Mouse (Mus musculus) lung, postnatal 0 days (tissue): Measurements from ENCODE around the gene Marveld1. TPM values are rescaled to one million over a fixed set of nuclear protein-coding genes. Genes with fewer than 3 reads are reported as not detected.

ENCODE experiments used
- ATAC-seq: fragments of 200-750 bp; cut with Nextera tagmentation; 2 replicates; pipeline ENCODE4 v1.8.0; 2017; ENCODE audit warnings: moderate library complexity
- DNase-seq: peaks from one replicate; pipeline ENCODE4 v3.0.0-alpha.2; 2016; ENCODE audit warnings: low spot score
- H3K27ac ChIP-seq: fragments of 300-500 bp; sonication (generic); 2 replicates; pipeline ENCODE4 v1.5.1; 2014; ENCODE audit warnings: antibody characterized with exemption, mild to moderate bottlenecking, low read length, mixed read lengths
- H3K27me3 ChIP-seq: fragments of 300-500 bp; sonication (generic); replicated peaks from 2 replicates; pipeline ENCODE4 v1.6.1; 2014; ENCODE audit warnings: low read length, mixed read lengths; ENCODE audit not compliant: insufficient read depth
- H3K36me3 ChIP-seq: fragments of 300-500 bp; sonication (generic); 2 replicates; pipeline ENCODE4 v1.6.1; 2014; ENCODE audit warnings: low read length, mixed read lengths; ENCODE audit not compliant: insufficient read depth
- H3K4me1 ChIP-seq: fragments of 300-500 bp; sonication (generic); 2 replicates; pipeline ENCODE4 v1.6.1; 2014; ENCODE audit warnings: antibody characterized with exemption, low read depth, low read length, mixed read lengths; ENCODE audit not compliant: insufficient read depth
- H3K4me2 ChIP-seq: fragments of 300-500 bp; sonication (generic); replicated peaks from 2 replicates; pipeline ENCODE4 v1.6.1; 2014; ENCODE audit warnings: low read depth, mild to moderate bottlenecking, low read length, moderate library complexity, mixed read lengths
- H3K4me3 ChIP-seq: fragments of 300-500 bp; sonication (generic); 2 replicates; pipeline ENCODE4 v1.5.1; 2014; ENCODE audit warnings: low read depth, low read length
- H3K9ac ChIP-seq: fragments of 300-500 bp; sonication (generic); replicated peaks from 2 replicates; pipeline ENCODE4 v1.6.1; 2014; ENCODE audit warnings: low read depth, mild to moderate bottlenecking
- H3K9me3 ChIP-seq: fragments of 300-500 bp; sonication (generic); 2 replicates; pipeline ENCODE4 v1.6.1; 2016; ENCODE audit warnings: low read length, mixed read lengths
- CTCF ChIP-seq: IDR thresholded peaks from 2 replicates; pipeline ENCODE4 v1.5.1; 2016; ENCODE audit warnings: antibody characterized with exemption, mild to moderate bottlenecking
- EP300 ChIP-seq: IDR thresholded peaks from 2 replicates; pipeline ENCODE4 v1.6.1; 2016; ENCODE audit warnings: antibody characterized with exemption, mild to moderate bottlenecking, control low read depth
- WGBS: fragments of 180-500 bp; shearing (Covaris S2); extraction: QIAGEN DNeasy Blood & Tissue Kit; methylation state at CpG from one replicate; pipeline ENCODE4 v1.1.7; 2014; 5-methylcytosine and 5-hydroxymethylcytosine counted together
- polyA plus RNA-seq: library from polyadenylated mRNA; unstranded; fragments of >200 nt; fragmentation: Nextera tagmentation; extraction: Ambion mirVana; gene quantifications from 2 replicates; pipeline ENCODE4 v1.2.1, GENCODE M21; 2015

The Marveld1 gene
- polyA plus RNA-seq, 1 experiment from 2014 or later, result 23.1 TPM

DNA sequence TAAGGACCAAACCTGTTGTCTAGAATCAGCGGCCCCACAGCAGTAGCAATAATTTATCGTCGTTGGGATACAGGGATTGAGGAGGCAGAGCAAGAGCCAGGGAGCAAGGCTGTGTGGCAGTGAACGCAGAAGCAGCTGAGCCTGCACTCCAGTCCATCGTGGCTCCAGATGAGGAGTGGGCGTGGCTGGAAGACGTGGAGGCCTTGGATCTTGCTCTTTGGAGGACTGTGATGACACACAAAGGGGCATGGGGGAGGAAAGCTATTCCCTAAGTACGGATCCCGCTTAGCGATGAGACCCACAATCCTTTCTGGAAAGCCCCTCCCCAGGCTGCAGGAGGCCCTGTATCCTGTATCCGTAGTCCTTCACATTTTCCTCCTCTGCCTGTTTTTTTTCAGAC is 50.8 kb downstream of the Marveld1 start:
- H3K4me2 ChIP-seq, result no peak overlapping the region
- DNase-seq (no peak), ATAC-seq (no peak)
- no peak overlapping the region for H3K27ac ChIP-seq
- H3K27me3 ChIP-seq, result peaks cover 37% of the 10 kb centered on the region
- peaks cover 3% of the 10 kb centered on the region; the same call in 1 of the 2 replicates for H3K4me1 ChIP-seq
- no peak overlapping the region for H3K4me3 ChIP-seq
- 41% methylated on average over 11 of the region's 11 CpGs for WGBS
- no peaks in the 10 kb centered on the region for H3K36me3 ChIP-seq
- no peak overlapping the region for H3K9ac ChIP-seq
- H3K9me3 ChIP-seq, result no peaks in the 10 kb centered on the region
- TF ChIP-seq EP300 (no peak), CTCF (no peak)

Other genes with a start within 250 kb of the Marveld1 start
- gene Pgam1, start 235.5 kb upstream of the Marveld1 start, polyA plus RNA-seq, result 152 TPM in 2 replicates
- 43.4 and 45.2 TPM in 2 replicates for gene Exosc1, start 214.0 kb upstream of the Marveld1 start, polyA plus RNA-seq
- gene Zdhhc16, start 213.9 kb upstream of the Marveld1 start, polyA plus RNA-seq, result 46.9 and 55.1 TPM in 2 replicates
- gene Mms19, start 166.2 kb upstream of the Marveld1 start, polyA plus RNA-seq, result 12.8 and 16.5 TPM in 2 replicates
- gene Ubtd1, start 165.6 kb upstream of the Marveld1 start, polyA plus RNA-seq, result 21.3 and 23.2 TPM in 2 replicates
- gene Ankrd2, start 111.4 kb upstream of the Marveld1 start, polyA plus RNA-seq, result 0.53 and 0.62 TPM in 2 replicates
- 4.9 and 6.4 TPM in 2 replicates for gene Hoga1, start 101.8 kb upstream of the Marveld1 start, polyA plus RNA-seq
- 0.10 and 0.14 TPM in 2 replicates for gene 4933411K16Rik, start 95.2 kb upstream of the Marveld1 start, polyA plus RNA-seq
- gene Morn4, start 61.0 kb upstream of the Marveld1 start, polyA plus RNA-seq, result 5.5 and 5.8 TPM in 2 replicates
- gene Pi4k2a, start 56.9 kb upstream of the Marveld1 start, polyA plus RNA-seq, result 24.2 and 24.6 TPM in 2 replicates
- 114 and 135 TPM in 2 replicates for gene Avpi1, start 18.3 kb upstream of the Marveld1 start, polyA plus RNA-seq
- gene Zfyve27, start 16.6 kb downstream of the Marveld1 start, polyA plus RNA-seq, result 25.3 and 27.7 TPM in 2 replicates
- gene Sfrp5, start 54.9 kb downstream of the Marveld1 start, polyA plus RNA-seq, result 0.18 TPM in 1 of 2 replicates, not detected in the other
- 0.06 TPM in 1 of 2 replicates, not detected in the other for gene Golga7b, start 100.2 kb downstream of the Marveld1 start, polyA plus RNA-seq